Mouse (Mus musculus) neural tube, embryonic 15.5 days (tissue): Measurements from ENCODE around the gene Anks4b. TPM values are rescaled to one million over a fixed set of nuclear protein-coding genes. Genes with fewer than 3 reads are reported as not detected.

ENCODE experiments used
- ATAC-seq: fragments of 200-750 bp; cut with Nextera tagmentation; 2 replicates; pipeline ENCODE4 v1.8.0; 2017; ENCODE audit warnings: mild to moderate bottlenecking, moderate TSS enrichment, moderate library complexity; ENCODE audit not compliant: low FRiP score
- H3K27ac ChIP-seq: fragments of 300-500 bp; sonication (generic); replicated peaks from 2 replicates; pipeline ENCODE4 v1.5.1; 2015; ENCODE audit warnings: mild to moderate bottlenecking, inconsistent platforms
- H3K27me3 ChIP-seq: fragments of 300-500 bp; sonication (generic); replicated peaks from 2 replicates; pipeline ENCODE4 v1.6.1; 2015; ENCODE audit warnings: inconsistent platforms
- H3K36me3 ChIP-seq: fragments of 300-500 bp; sonication (generic); 2 replicates; pipeline ENCODE4 v1.6.1; 2015; ENCODE audit warnings: inconsistent platforms
- H3K4me1 ChIP-seq: fragments of 300-500 bp; sonication (generic); 2 replicates; pipeline ENCODE4 v1.6.1; 2015; ENCODE audit warnings: inconsistent platforms
- H3K4me2 ChIP-seq: fragments of 300-500 bp; sonication (generic); 2 replicates; pipeline ENCODE4 v1.6.1; 2015; ENCODE audit warnings: inconsistent platforms, mild to moderate bottlenecking, moderate library complexity
- H3K4me3 ChIP-seq: fragments of 300-500 bp; sonication (generic); replicated peaks from 2 replicates; pipeline ENCODE4 v1.5.1; 2015; ENCODE audit warnings: mild to moderate bottlenecking, inconsistent platforms
- H3K9ac ChIP-seq: fragments of 300-500 bp; sonication (generic); replicated peaks from 2 replicates; pipeline ENCODE4 v1.6.1; 2015; ENCODE audit warnings: mild to moderate bottlenecking, inconsistent platforms
- H3K9me3 ChIP-seq: fragments of 300-500 bp; sonication (generic); replicated peaks from 2 replicates; pipeline ENCODE4 v1.6.1; 2016; ENCODE audit warnings: inconsistent platforms
- WGBS: fragments of 180-500 bp; shearing (Covaris S2); methylation state at CpG from one replicate; pipeline ENCODE4 v1.1.7; 2015; ENCODE audit warnings: mixed read lengths; 5-methylcytosine and 5-hydroxymethylcytosine counted together
- polyA plus RNA-seq: library from polyadenylated mRNA; unstranded; fragments of >200 nt; fragmentation: Nextera tagmentation; extraction: Ambion mirVana; gene quantifications from 2 replicates; pipeline ENCODE4 v1.2.1, GENCODE M21; 2015

Gene Anks4b
- polyA plus RNA-seq, 1 experiment from 2014 or later: not detected

DNA sequence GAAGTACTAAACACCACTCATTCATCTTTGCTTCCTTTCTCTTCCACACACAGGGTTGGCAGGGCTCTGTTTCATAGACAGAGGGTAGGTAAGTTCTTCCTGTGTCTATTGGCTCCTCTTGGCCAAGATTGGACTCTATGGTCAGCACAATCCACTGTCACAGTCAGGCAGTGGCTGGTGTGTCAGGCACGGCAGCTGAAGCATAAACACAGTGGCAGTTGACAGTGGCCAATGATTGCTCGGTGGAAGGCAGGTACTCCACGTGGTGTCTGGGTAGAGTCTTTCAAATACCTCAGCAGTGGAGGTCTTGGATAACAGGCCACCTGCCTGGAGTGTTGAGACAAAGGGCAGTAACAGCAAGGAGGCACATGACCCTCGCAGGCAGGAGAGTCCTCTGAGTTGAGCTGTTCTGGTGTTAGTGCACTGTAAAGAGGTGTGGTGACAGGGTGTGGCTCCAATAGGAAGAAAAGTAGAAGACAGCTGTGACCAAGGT lies 15.5 kb upstream of the Anks4b start:
- ATAC-seq: no peak
- H3K9ac ChIP-seq: no peak overlapping the region
- H3K27me3 ChIP-seq: no peaks in the 10 kb centered on the region
- 22% methylated on average over 4 of the region's 4 CpGs for WGBS
- H3K4me2 ChIP-seq: no peak overlapping the region
- no peak overlapping the region for H3K27ac ChIP-seq
- no peaks in the 10 kb centered on the region for H3K36me3 ChIP-seq
- no peaks in the 10 kb centered on the region for H3K9me3 ChIP-seq
- H3K4me3 ChIP-seq: no peak overlapping the region
- peaks cover 9% of the 10 kb centered on the region; the same call in 1 of the 2 replicates for H3K4me1 ChIP-seq

DNA sequence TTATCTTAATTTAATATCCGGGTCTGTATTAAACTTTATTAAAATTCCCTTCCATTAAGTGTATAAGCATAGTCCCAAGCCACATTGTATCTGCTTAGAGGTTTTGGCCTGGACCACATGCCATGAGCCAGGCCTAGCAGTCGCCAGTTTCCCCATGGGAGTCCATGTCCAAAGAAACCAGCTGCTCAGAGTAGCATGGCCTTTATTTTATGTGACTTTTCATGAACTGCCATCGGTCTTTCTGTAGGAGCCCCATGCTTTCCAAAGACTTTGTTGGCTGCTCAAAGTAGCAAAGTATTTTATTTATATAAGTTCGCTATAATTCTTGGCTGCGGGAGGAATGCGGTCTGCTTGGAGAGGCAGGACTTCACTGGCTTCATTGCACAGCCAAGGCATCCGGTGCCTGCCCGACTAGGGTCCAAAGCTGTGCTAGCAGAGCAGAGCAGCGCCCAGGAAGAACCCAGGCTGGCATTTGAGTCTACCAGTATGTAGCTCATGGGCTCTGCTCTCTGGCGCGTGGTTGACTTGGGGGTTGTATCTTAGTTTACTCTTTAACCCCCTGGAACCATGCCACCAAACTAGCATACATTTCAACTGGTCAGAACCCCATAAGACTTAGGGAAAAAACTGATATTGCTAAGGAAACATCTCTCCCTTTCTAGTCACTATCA lies 9.9 kb upstream of the Anks4b start:
- ATAC-seq: no peak
- Histone ChIP-seq H3K4me2 (no peak overlapping the region), H3K4me3 (no peak overlapping the region), H3K36me3 (no peaks in the 10 kb centered on the region), H3K9me3 (no peaks in the 10 kb centered on the region), H3K27ac (no peak overlapping the region), H3K9ac (no peak overlapping the region), H3K27me3 (no peaks in the 10 kb centered on the region), H3K4me1 (no peaks in the 10 kb centered on the region)
- WGBS: 91% methylated on average over 11 of the region's 11 CpGs

DNA sequence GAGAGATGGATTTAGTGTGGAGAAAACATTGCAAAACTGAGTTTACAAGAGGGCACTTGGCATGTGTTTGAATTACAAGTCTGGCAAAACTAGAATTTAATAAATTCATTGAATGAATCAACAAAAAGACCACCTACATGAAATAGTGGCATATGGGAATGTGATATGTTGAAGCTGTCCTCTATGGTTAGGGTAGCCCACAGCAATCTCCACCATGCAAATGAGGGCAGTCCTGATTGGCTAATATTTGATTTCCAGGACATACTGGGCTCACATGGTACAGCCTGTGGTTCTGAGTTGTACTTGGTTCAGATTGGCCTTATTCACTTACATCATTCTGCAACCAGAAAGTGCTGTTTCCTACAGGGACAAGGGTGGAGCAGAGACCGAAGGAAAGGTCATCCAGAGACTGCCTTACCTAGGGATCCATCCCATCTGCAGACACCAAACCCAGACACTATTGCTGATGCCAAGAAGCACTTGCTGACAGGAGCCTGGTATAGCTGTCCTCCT lies 1.4 kb upstream of the Anks4b start:
- no peak overlapping the region for H3K9ac ChIP-seq
- no peaks in the 10 kb centered on the region for H3K4me1 ChIP-seq
- H3K36me3 ChIP-seq: no peaks in the 10 kb centered on the region
- H3K4me2 ChIP-seq: no peak overlapping the region
- H3K27me3 ChIP-seq: no peaks in the 10 kb centered on the region
- ATAC-seq: no peak
- no peaks in the 10 kb centered on the region for H3K9me3 ChIP-seq
- no peak overlapping the region for H3K27ac ChIP-seq
- no peak overlapping the region for H3K4me3 ChIP-seq
- 92% methylated on average over 1 of the region's 1 CpGs for WGBS

DNA sequence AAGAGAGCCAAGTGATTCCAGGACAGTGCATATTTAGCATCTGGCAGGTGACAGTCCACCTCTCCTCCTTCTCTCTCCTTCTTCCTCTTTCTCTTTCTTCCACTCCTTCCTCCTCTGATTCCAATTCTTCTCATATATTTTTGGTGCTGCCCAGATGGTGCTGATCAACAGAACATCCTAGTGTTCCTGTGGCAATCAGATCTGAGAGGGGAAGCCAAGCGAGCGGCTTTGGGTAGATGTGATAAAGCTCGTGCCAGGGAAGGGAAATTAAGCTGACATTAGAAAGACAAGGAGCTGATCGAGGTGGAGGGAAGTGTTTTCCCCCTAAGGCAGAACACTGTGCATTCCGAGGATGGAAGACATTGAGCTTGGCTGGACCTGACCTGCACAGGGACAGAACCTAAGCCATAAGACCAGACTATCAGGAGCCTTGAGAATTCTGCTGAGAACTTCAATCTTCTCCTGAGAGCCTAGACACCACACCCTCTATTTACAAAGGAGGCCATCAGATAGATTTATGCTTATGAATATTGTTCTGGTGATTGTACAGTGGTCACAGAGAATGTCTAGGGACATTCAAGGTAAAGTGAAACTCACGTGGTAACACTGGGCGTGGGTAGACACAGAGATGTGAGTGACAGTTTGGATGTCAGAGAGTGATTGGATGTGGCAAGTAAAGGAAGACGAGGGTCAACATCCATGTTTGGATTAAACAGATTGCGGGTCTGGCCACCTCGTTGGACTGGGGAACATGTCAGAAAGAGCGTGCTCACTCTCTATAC lies 1.3 kb downstream of the Anks4b start:
- no peaks in the 10 kb centered on the region for H3K36me3 ChIP-seq
- WGBS: 88% methylated on average over 11 of the region's 11 CpGs
- no peaks in the 10 kb centered on the region for H3K4me1 ChIP-seq
- H3K4me3 ChIP-seq: no peak overlapping the region
- H3K4me2 ChIP-seq: no peak overlapping the region
- no peak overlapping the region for H3K9ac ChIP-seq
- H3K27ac ChIP-seq: no peak overlapping the region
- no peaks in the 10 kb centered on the region for H3K27me3 ChIP-seq
- ATAC-seq: no peak
- no peaks in the 10 kb centered on the region for H3K9me3 ChIP-seq

DNA sequence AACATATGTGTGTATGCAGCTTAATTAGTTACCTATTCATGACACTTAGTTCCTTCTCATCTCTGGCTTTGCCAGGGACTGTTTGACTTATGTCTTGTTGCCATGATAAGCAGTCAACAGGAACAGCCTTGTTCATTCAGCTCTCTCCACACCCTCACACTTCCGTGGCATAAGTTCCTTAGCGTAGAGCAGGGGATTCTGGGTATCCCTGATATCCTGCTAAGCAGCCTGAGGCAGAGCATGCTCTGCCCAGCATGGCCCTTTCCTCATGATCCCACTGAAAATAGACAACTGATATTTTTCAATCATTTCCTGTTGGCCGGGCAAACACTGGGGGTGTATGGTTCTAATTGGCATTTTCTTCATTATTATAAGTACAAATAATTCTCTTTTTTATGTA lies 4.0 kb downstream of the Anks4b start:
- Histone ChIP-seq H3K27ac (no peak overlapping the region), H3K9ac (no peak overlapping the region), H3K9me3 (no peaks in the 10 kb centered on the region), H3K4me2 (no peak overlapping the region), H3K4me1 (no peaks in the 10 kb centered on the region), H3K27me3 (no peaks in the 10 kb centered on the region), H3K36me3 (no peaks in the 10 kb centered on the region), H3K4me3 (no peak overlapping the region)
- WGBS: 71% methylated on average over 3 of the region's 3 CpGs
- peak; percentile 50; the same call in 1 of the 2 replicates for ATAC-seq

DNA sequence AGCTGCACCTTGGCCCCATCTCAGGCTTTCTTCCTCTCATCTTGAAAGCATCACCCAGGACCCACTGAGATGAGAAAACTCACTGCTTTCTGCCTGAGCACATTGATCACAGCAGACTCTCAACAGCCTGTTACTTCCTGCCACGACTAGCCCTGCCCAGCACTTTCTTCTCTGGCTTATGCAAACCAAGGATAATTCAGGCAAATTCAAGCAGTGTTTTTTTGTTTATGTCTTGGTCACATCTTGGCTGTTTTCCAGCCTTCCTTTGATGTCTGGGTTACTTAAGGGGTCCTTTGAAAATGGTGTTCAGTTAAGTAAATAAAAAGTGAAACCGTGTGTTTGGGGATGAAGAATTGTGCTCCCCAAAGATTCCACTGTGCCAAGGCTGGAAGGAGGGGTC lies 5.3 kb downstream of the Anks4b start:
- no peaks in the 10 kb centered on the region for H3K36me3 ChIP-seq
- no peak overlapping the region for H3K4me3 ChIP-seq
- no peak overlapping the region for H3K9ac ChIP-seq
- H3K9me3 ChIP-seq: no peaks in the 10 kb centered on the region
- no peak for ATAC-seq
- H3K4me1 ChIP-seq: no peaks in the 10 kb centered on the region
- H3K27ac ChIP-seq: no peak overlapping the region
- H3K4me2 ChIP-seq: no peak overlapping the region
- WGBS: 30% methylated on average over 2 of the region's 2 CpGs
- H3K27me3 ChIP-seq: no peaks in the 10 kb centered on the region

DNA sequence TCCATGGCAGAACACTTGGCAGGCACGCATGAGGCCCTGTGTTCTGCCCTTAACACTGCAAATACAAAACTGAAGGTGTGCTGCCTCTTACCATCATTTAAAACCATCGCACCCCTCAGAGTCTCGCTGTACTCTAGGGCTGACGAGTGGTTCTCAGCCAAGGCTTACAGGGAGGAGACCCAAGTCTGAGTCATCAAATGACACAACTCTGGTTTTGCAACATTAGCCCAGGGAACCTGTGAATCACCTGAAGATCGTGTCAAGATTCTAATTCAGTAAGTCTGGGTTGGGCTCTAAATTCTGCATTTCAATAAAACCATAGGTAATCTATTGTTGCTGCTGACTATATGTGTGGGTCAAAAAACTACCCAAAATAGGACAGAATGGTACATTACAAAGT lies 6.9 kb downstream of the Anks4b start:
- no peak overlapping the region for H3K27ac ChIP-seq
- WGBS: 91% methylated on average over 5 of the region's 5 CpGs
- H3K4me1 ChIP-seq: no peaks in the 10 kb centered on the region
- no peaks in the 10 kb centered on the region for H3K36me3 ChIP-seq
- no peaks in the 10 kb centered on the region for H3K9me3 ChIP-seq
- ATAC-seq: no peak
- H3K4me2 ChIP-seq: no peak overlapping the region
- no peak overlapping the region for H3K9ac ChIP-seq
- H3K27me3 ChIP-seq: no peaks in the 10 kb centered on the region
- no peak overlapping the region for H3K4me3 ChIP-seq

DNA sequence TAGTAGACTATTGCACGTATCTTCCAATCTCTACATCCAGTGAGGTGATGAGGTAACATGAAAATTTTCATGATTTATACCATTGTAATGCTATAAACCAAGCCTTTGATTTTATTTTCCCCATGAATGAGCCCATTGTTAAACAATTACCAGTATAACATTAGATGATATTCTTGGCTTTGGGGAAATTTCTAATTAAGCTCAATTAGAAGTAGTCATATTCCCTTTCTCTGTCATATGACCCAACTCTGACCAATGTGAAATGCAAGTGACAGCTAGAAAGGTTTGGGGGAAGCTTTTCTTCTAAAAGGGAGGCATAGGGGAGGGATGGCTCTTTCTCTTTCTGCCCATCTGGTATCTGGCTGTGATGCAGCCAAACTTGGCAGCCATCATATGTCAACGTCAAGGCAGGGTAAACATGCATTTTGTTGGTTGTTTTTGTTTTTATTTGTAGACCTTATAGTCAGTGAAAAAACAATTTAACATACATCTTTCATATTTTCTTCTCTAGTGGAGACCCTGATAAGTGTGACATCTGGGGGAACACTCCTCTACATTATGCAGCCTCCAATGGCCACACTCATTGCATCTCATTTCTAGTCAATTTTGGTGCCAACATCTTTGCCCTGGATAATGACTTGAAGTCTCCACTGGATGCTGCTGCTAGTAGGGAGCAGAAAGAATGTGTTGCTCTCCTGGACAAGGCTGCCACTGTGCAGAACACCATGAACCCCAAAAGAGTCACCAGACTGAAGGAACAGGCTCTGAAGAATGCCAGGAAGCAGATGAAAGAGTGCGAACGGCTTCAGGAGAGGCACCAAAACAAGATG lies 8.0 kb downstream of the Anks4b start:
- Histone ChIP-seq H3K36me3 (no peaks in the 10 kb centered on the region), H3K4me2 (no peak overlapping the region), H3K4me3 (no peak overlapping the region), H3K9ac (no peak overlapping the region), H3K27ac (no peak overlapping the region), H3K4me1 (no peaks in the 10 kb centered on the region), H3K9me3 (no peaks in the 10 kb centered on the region), H3K27me3 (no peaks in the 10 kb centered on the region)
- WGBS: 91% methylated on average over 4 of the region's 4 CpGs
- ATAC-seq: no peak

DNA sequence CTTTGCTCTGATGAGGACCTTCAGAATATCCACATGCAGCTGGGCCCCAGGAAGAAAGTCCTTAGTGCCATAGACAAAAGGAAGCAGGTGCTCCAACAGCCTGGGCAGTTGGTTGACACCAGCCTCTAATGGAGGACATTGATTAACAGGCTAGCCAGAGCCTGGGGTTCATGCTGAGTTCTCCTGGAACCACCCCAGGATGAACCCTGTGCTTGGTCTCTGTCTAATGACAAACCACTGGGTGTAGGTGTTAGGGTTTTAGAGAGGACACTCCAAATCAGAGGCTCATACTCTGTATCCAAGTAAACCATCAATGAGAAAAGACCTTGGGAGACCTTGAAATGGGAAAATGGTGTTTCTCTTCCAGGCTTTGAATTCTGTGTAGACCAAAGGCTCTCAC lies 9.2 kb downstream of the Anks4b start:
- H3K4me2 ChIP-seq: no peak overlapping the region
- no peak for ATAC-seq
- no peak overlapping the region for H3K4me3 ChIP-seq

DNA sequence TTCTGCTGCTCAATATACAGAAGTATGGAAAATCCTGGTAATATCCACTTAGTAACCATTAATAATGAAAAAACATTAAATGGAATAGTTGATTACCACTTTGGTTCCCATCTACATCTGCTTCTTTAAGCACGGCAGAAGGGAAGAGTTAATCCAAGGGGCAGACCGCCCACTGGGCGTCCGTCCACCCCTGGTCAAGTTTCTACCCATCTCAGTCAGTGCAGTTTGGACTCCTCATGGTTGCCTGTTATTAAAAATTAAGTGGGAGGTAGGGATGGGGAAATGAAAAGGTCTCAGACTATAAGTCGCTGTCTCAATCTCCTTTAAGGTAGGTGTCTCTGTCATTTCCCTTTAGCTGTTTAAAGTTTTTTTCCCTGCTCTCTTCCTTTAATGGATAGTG lies 15.3 kb downstream of the Anks4b start:
- no peak for ATAC-seq
- no peaks in the 10 kb centered on the region for H3K9me3 ChIP-seq
- no peak overlapping the region for H3K4me3 ChIP-seq
- no peaks in the 10 kb centered on the region for H3K36me3 ChIP-seq
- H3K27ac ChIP-seq: no peak overlapping the region
- H3K4me2 ChIP-seq: no peak overlapping the region
- H3K27me3 ChIP-seq: no peaks in the 10 kb centered on the region
- 91% methylated on average over 5 of the region's 5 CpGs for WGBS
- no peak overlapping the region for H3K9ac ChIP-seq
- 0 out of 2 replicates have a peak, but pooled peaks cover 3% of the 10 kb centered on the region for H3K4me1 ChIP-seq

More for the DNA sequence above, 9.2 kb downstream of the Anks4b start:
- no peaks in the 10 kb centered on the region for H3K36me3 ChIP-seq
- no peaks in the 10 kb centered on the region for H3K4me1 ChIP-seq
- H3K27me3 ChIP-seq: no peaks in the 10 kb centered on the region
- H3K9me3 ChIP-seq: no peaks in the 10 kb centered on the region
- H3K27ac ChIP-seq: no peak overlapping the region
- H3K9ac ChIP-seq: no peak overlapping the region

DNA sequence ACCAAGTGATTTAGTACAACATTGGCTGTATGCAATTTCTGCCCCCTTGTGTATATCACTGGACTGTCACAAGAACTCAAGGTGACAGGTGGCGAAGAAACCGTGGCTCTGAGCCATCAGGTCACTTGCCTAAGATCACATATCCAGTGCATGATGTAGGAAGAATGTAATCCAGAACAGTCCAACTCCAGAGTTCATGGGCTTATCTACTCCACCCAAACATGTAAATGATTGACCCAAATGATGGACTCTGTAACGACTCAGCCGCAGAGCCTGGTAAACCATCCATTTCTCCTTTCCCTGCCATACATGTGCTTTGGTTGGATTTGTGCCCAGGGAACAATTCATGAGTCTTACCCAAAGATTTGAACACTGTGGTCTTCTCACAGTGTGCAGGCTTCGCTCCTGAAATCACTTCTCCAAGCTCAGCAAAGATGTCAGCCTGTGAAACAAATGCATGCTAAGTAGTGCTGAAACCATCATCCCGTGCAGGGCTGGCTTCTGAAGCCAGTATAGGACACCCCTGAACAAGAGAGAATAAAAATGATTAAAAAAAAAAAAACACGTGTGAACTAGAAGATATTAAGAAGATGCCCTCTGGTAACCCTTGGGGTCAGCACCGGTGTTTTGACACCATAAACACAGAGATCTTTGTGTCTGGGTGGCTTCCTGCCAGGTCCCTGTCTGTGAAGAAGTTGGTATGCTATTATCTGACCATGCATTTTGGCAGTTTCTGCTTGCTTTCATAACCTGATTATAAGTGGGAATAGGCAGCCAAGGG lies 15.9 kb downstream of the Anks4b start:
- H3K27me3 ChIP-seq: no peaks in the 10 kb centered on the region
- no peak overlapping the region for H3K27ac ChIP-seq
- no peaks in the 10 kb centered on the region for H3K36me3 ChIP-seq
- H3K4me1 ChIP-seq: 0 out of 2 replicates have a peak, but pooled peaks cover 3% of the 10 kb centered on the region
- 72% methylated on average over 8 of the region's 8 CpGs for WGBS
- no peak overlapping the region for H3K9ac ChIP-seq
- no peak for ATAC-seq
- no peak overlapping the region for H3K4me3 ChIP-seq
- no peak overlapping the region for H3K4me2 ChIP-seq
- no peaks in the 10 kb centered on the region for H3K9me3 ChIP-seq
